Mouse (Mus musculus) heart, embryonic 14.5 days (tissue): Measurements from ENCODE around the gene Lrp10. TPM values are rescaled to one million over a fixed set of nuclear protein-coding genes. Genes with fewer than 3 reads are reported as not detected.

ENCODE experiments used
- polyA plus RNA-seq: library from polyadenylated mRNA; unstranded; fragments of >200 nt; fragmentation: Nextera tagmentation; extraction: Ambion mirVana; gene quantifications from 2 replicates; pipeline ENCODE4 v1.2.1, GENCODE M21; 2014

The Lrp10 gene
- polyA plus RNA-seq, 1 experiment from 2014 or later, result 47.8 TPM

Other genes with a start within 250 kb of the Lrp10 start
- gene Dad1, start 210.0 kb upstream of the Lrp10 start, polyA plus RNA-seq, result 400 and 442 TPM in 2 replicates
- gene Abhd4, start 209.9 kb upstream of the Lrp10 start, polyA plus RNA-seq, result 118 and 121 TPM in 2 replicates
- gene Olfr49, start 179.2 kb upstream of the Lrp10 start, polyA plus RNA-seq, result 0.12 TPM in 1 of 2 replicates, not detected in the other
- 73.4 and 82.3 TPM in 2 replicates for gene Oxa1l, start 103.3 kb upstream of the Lrp10 start, polyA plus RNA-seq
- gene Slc7a7, start 46.4 kb upstream of the Lrp10 start, polyA plus RNA-seq, result 10.0 and 10.9 TPM in 2 replicates
- 266 and 307 TPM in 2 replicates for gene Mrpl52, start 37.2 kb upstream of the Lrp10 start, polyA plus RNA-seq
- gene Mmp14, start 32.5 kb upstream of the Lrp10 start, polyA plus RNA-seq, result 100 and 115 TPM in 2 replicates
- gene Rem2, start 12.0 kb downstream of the Lrp10 start, polyA plus RNA-seq, result 1.4 TPM in 2 replicates
- 55.9 and 56.0 TPM in 2 replicates for gene Prmt5, start 53.4 kb downstream of the Lrp10 start, polyA plus RNA-seq
- gene Haus4, start 90.5 kb downstream of the Lrp10 start, polyA plus RNA-seq, result 36.1 and 36.3 TPM in 2 replicates
- 22.4 and 25.4 TPM in 2 replicates for gene Ajuba, start 113.4 kb downstream of the Lrp10 start, polyA plus RNA-seq
- 4.7 and 7.1 TPM in 2 replicates for gene 4931414P19Rik, start 141.9 kb downstream of the Lrp10 start, polyA plus RNA-seq
- gene Psmb5, start 153.9 kb downstream of the Lrp10 start, polyA plus RNA-seq, result 336 and 345 TPM in 2 replicates
- gene Psmb11, start 157.3 kb downstream of the Lrp10 start, polyA plus RNA-seq, result not detected in 2 replicates
- not detected in 2 replicates for gene Gm17606, start 176.8 kb downstream of the Lrp10 start, polyA plus RNA-seq
- gene Cdh24, start 177.2 kb downstream of the Lrp10 start, polyA plus RNA-seq, result 1.3 and 2.0 TPM in 2 replicates
- gene 1700123O20Rik, start 222.1 kb downstream of the Lrp10 start, polyA plus RNA-seq, result 47.3 and 49.8 TPM in 2 replicates
- gene Acin1, start 222.8 kb downstream of the Lrp10 start, polyA plus RNA-seq, result 69.1 and 81.1 TPM in 2 replicates
- 0.30 and 0.35 TPM in 2 replicates for gene Gm29776, start 234.7 kb downstream of the Lrp10 start, polyA plus RNA-seq
- gene Cebpe, start 248.0 kb downstream of the Lrp10 start, polyA plus RNA-seq, result not detected in 2 replicates